Mouse (Mus musculus) retina, embryonic 14.5 days (tissue): ENCODE results near the gene Clcn1.

Experiments
- DNase-seq: peaks from one replicate; pipeline ENCODE4 v3.0.0-alpha.2; 2015; ENCODE audit warnings: low spot score

The Clcn1 gene

GRCm38 (mm10) chr6:42286448-42286847 lies at the start of gene Clcn1:
Gene Clcn1 (plus strand): TSS chr6:42286685.
- DNase-seq, result no peak

DNA sequence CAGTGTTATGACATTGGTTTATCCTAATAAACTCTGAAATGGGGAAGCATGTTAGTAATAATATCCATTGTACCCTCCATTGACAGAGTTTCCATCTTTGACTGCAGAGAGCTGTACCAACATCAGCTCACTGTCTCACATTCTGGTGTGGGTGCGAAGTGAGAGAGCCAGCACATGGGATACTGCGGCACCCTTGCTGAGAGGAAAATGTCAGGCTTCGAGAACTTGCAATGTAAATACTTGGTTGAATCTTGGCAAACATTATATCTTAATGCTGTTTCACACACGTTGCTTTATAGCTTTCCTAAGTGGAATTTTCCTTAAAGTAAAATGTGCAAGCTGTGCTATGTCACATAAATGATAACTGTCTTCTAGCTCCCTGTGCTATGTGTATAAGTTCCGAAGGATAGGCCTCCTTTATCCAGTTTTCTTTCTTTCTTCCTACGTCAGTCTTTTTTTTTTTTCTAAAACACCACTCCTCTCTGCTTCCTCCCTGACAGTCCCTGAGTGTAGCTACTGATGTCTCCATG lies 49.1 kb upstream of the Clcn1 start:
- DNase-seq, result no peak

DNA sequence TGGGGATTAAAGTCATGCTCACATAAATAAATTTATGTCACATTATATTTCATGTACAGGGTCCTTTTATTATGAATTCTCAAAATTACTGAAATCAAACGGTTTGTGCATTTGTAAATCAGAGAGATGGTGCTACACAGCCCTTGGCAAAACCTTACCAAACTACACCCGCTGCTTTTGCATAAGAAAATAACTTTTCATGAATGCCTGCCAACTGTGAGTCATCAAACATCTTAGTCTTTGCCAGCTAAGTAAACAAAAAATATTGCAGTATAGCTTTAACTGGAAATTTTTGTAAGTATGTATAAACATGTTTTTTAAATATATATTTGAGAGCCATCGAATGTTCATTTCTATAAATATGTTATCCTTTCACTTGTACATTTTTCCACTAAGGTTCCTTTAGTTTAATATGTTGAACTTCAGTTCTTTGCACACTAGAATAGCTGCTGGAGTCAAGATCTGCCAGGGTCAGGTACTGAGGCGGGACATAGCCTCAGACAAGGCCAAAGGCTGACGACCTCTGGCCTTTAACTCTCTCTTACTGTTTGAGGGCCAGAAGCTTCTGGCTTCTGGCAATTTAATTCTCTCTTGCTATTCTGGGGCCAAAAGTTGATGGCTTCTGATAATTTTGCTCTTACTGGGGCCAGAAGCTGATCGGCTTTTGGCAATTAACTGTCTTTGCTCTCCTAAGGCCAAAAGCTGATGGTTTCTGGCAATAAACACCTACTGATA lies 45.0 kb upstream of the Clcn1 start:
- DNase-seq, result no peak

GRCm38 (mm10) chr6:42245711-42246353 lies 40.7 kb upstream of the Clcn1 start, which contains the start of gene Gstk1:
Gene Gstk1 (plus strand): TSS chr6:42245935.
- DNase-seq, result peak; percentile 88

- DNase-seq, result peak; percentile 6
These were observed 39.3 kb upstream of the Clcn1 start for GRCm38 (mm10) chr6:42247173-42247572.

- no peak for DNase-seq
These were observed 38.5 kb upstream of the Clcn1 start for GRCm38 (mm10) chr6:42247981-42248380.

DNA sequence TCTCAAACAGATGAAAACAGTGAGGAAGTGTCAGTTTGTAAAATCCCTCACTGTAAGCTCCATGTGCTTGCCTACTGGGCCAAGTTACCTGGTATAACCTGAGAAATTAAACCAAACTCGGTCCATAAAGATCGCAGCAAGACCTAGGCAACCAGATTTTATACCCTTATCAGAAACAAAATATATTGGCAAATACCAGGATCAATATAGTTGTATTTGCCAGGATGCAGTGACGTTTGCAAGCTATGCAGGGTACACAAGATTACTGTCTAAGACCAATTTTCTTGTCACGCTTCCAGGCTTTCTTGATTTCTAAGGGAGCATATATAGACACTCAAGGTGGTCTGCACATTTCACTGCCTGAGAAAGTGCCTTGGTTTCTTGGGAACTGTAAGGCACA lies 34.7 kb upstream of the Clcn1 start:
- no peak for DNase-seq

- no peak for DNase-seq
These were observed 33.4 kb upstream of the Clcn1 start for GRCm38 (mm10) chr6:42253103-42253502.

DNA sequence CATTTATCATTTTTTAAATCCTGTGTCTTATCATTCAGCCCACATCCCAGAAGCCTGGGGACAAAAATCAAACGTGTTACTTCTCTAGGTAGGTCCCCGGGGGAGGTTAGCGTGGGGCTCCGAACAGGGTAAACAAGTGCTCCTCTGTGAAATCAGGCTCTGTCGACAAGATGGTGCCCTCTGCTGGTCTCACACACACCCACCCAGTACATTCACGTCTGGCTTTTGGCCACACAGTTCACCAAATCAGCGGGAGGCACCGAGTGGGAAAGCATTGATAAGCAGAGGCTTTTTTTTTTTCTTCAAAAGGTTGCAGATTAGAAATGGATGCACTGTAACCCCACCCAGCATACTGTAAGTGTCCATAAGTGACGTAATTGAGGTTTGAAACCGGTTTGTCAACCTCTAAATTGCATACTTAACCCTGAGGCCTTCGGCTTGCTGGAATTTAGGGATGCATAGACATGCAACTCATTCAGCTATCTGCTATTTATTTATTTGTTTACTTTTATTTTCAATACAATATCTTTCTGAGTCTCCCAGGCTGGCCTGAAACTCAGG lies 29.1 kb upstream of the Clcn1 start:
- peak; percentile 65 for DNase-seq

GRCm38 (mm10) chr6:42260430-42260829 lies 26.1 kb upstream of the Clcn1 start:
- no peak for DNase-seq

DNA sequence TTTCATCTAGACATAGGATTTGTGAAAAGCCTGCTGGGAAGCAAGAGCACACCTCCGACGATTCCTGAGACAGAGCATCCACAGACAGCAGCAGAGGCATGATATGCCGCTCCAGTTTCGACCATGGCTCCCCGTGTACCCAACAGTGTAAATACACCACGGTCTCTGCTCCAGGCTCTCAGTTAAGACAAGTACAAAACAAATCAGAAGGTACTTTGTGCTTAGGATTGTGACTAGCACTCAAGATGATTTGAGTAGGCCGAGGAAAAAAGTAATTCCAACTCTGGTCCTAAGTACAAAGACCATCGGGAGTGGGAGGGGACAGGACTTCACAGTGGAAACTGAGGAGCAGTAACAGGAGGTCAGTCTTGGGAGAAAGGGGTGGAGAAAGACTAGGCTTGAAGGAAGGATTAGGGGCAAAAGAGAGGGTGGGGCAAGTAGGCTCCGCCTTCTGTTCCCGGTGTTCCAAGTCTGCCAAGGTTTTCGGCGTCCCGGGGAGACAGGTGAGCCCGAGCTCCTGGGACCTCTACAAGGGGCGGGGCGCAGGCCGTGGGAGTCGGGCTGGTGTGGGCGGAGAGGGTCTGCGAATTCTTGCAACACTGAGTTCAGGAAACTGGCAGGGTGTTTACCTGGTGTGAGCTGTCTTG lies 24.8 kb upstream of the Clcn1 start, which contains the start of gene Tmem139:
Gene Tmem139 (plus strand): TSS at position 447 of the 647 bp plus-strand sequence.
- no peak for DNase-seq

DNA sequence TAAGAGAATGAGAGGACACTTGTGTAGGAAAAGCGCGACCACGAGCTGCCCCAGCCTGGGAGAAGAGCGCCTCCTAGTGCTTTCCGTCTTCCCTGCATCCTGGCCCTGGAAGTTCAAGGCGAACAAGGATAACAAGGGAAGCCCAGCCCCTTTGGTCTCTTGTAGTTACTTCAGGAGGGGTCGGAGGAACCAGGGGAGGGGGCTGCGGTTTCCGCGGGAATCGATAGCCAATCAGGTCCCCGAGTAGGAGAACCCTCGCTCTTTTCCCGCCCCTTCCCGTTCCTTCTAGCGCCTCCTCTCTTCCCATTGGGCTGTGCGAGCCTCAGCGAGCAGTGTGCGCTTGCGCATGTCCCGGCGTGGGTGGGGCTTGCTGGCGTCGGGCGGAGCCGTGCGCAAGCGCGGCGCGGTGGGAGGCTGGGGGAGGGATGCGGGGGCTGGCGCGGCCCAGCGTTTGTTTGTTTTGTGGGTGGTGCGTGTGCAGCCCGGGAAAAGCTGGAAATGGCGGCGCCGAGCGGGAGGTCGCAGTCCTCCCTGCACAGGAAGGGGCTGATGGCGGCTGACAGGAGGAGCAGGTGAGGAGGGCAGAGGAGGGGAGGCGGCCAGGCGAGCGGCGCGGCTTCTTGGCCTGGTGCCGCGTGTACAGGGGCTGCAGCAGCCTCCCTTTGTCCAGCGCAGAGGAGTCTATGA lies 21.7 kb upstream of the Clcn1 start, which contains the start of gene Casp2:
Gene Casp2 (plus strand): TSS at position 360 of the 687 bp plus-strand sequence.
- DNase-seq, result peak; percentile 99

DNA sequence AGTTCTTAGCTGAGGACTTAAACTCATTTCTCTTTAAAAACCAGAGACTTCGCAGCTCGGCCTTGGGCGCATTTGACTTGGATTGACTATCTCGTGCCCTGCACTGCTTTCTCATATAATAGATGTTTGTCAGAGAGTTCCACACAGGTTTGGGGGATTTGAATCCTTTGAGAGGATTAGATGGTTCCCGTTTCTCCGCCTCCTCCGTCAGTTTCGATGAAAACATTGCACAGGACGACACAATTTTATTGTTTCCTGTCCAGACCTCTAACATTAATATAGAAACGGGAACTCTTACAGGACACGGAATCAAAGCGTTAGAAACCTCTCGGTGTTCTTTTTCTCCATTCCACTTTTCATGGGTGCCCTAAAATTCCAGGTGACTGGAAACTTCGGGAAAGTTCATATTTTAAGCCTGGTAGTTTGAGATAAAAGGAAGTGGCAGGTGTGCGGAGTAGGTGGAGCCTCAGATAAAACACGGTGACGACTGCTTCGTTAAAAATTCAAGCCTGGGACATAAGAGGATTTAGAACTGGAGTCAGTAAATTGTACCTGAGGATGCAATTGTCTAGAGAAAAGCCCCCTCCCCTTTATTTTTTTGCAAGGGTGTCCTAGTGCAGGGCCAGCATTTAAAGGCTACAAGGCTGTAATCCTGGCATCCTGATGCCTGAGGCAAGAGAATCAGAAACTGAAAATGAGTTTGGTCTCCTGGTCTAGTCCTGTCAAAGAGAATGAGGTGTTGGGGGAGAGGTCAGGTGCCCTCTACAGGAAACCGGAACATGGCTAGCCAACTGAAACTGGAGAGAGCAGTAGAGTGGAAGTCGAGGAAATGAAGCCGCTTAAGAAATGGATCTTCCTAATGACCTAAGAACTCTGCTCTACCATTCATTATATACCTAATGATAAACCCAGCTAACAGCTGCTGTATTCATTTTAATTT lies 20.8 kb upstream of the Clcn1 start:
- DNase-seq, result peak; percentile 47

DNA sequence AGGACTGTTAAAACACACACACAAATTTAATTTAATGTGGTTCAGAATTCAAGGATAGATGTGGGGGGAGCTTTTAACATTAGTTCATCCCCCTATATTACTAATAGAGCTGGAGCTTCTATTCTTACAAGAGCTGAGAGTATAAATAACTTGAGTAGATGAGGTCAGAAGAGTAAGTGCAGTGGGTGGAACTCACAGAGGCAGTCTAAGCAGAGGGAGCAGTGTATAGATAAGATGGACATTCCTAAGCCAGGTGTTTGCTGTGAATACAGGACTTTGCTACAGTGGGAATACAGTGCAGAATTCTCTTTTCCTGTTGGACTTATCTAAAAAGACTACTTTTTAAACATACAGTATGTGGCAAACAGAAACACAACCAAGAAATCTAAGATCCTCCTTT lies 15.7 kb upstream of the Clcn1 start:
- no peak for DNase-seq

- no peak for DNase-seq
These were observed 10.3 kb upstream of the Clcn1 start for GRCm38 (mm10) chr6:42276151-42276550.

DNA sequence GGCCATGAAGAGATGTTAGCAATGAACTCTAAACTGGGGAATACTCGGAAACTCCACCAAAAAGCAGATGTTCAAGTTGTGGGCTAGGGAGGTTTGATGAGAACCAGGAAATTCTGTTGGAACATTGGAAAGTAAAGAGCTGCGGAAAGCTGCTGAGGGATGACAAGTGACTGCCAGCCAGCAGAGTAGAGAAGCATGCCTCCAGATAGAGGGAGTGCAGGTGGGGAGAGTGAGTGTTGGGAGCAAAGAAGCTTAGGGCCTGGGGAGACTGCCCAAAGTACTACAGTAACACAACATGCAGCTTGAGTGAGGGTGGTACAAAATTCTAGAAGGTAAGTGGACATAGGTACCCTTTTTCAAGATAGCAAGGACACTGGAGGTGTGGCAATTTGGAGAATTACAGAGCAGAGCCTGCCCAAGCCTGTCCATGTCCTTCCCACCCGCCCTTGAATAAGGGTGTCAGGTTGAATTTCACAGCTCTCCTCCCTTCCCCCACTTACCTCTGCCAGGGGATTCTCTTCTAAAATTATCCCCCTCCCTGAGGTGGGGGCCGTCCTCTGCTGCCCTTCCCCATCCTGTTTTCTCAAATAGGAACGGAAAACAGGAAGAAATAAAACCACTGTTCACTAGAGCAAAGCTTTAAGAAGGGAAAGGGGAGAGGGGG lies 3.5 kb upstream of the Clcn1 start:
- DNase-seq, result no peak

GRCm38 (mm10) chr6:42287562-42287961 lies 1.1 kb downstream of the Clcn1 start:
- DNase-seq, result no peak

DNA sequence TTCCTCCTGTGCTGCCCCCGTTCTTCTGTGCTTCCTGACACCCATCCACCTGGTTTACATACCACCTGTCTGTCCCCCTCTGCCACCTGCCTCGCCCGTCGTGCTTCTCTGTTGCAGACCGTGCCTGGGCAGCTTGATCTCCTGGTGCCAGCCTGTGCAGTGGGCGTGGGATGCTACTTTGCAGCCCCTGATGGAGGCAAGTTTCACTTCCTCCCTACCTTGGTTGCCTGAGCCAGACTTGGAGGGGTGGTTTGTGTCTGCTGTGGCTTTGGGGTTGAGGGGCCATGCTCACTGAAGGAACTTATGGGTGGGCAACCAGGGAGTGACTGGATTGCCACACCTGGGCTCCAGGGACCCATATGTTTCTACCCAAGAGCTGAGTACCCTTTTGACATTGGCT lies 6.8 kb downstream of the Clcn1 start:
- no peak for DNase-seq

- no peak for DNase-seq
These were observed 9.1 kb downstream of the Clcn1 start for GRCm38 (mm10) chr6:42295549-42296094.

DNA sequence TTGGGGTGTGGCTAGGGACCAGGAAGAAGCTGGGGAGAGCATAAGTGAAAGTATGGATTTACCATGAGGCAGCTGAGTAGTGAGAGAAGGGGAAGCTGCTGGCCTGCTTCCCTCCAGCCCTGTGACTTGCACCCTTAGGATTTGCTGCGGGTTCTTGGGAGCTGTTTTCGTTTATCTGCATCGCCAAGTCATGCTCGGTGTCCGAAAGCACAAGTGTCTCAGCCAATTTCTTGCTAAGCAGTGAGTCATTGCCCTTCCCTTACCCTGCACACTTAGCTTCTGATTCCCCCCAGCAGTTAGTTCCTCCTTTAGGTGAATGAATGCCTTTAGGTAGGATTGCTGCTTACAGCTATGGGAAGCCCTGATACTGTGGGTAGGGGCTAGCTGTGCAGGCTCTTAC lies 12.9 kb downstream of the Clcn1 start:
- no peak for DNase-seq
